Mouse (Mus musculus) liver, adult 2 months (tissue): ENCODE measurements around the gene Mgat4a. TPM values are rescaled to one million over a fixed set of nuclear protein-coding genes. Genes with fewer than 3 reads are reported as not detected.

ENCODE experiments used
- DNase-seq: peaks from one replicate; pipeline ENCODE4 v3.0.0-alpha.2; 2011; ENCODE audit warnings: low read depth, low spot score; ENCODE audit errors: extremely low read depth
- H3K27ac ChIP-seq: fragments of 200-500 bp; replicated peaks from 2 replicates; pipeline ENCODE4 v1.5.1; 2012; ENCODE audit warnings: low read depth, mild to moderate bottlenecking, control low read depth, inconsistent platforms, low read length; ENCODE audit not compliant: insufficient read depth
- H3K27me3 ChIP-seq: fragments of 200-500 bp; 2 replicates; pipeline ENCODE4 v1.6.1; 2012; ENCODE audit warnings: mild to moderate bottlenecking, moderate library complexity, low read length, inconsistent platforms; ENCODE audit not compliant: control insufficient read depth, insufficient read depth
- H3K36me3 ChIP-seq: fragments of 200-500 bp; 2 replicates; pipeline ENCODE4 v1.6.1; 2012; ENCODE audit warnings: low read length, inconsistent platforms; ENCODE audit not compliant: control insufficient read depth, insufficient read depth
- H3K4me1 ChIP-seq: fragments of 200-500 bp; 2 replicates; pipeline ENCODE4 v1.6.1; 2011; ENCODE audit warnings: low read length; ENCODE audit not compliant: control insufficient read depth, insufficient read depth
- H3K4me3 ChIP-seq: fragments of 200-500 bp; 2 replicates; pipeline ENCODE4 v1.5.1; 2011; ENCODE audit warnings: low read depth, mild to moderate bottlenecking, control low read depth, low read length, moderate library complexity; ENCODE audit not compliant: insufficient read depth
- H3K79me2 ChIP-seq: fragments of 200-500 bp; 2 replicates; pipeline ENCODE4 v1.6.1; 2012; ENCODE audit warnings: inconsistent platforms, mild to moderate bottlenecking, low read length, moderate library complexity; ENCODE audit not compliant: control insufficient read depth, insufficient read depth
- H3K9ac ChIP-seq: fragments of 200-500 bp; 2 replicates; pipeline ENCODE4 v1.6.1; 2012; ENCODE audit warnings: low read depth, mild to moderate bottlenecking, control low read depth, inconsistent platforms, low read length
- CTCF ChIP-seq: fragments of 200-500 bp; IDR thresholded peaks from 2 replicates; pipeline ENCODE4 v1.5.1; 2011; ENCODE audit warnings: low read depth, low read length, control low read depth
- POLR2A ChIP-seq: fragments of 200-500 bp; IDR thresholded peaks from 2 replicates; pipeline ENCODE4 v1.6.1; 2011; ENCODE audit warnings: low read length, control low read depth; ENCODE audit not compliant: insufficient read depth; ENCODE audit errors: extremely low read depth
- WGBS: fragments of 180-500 bp; shearing (Covaris S2); methylation state at CpG from one replicate; pipeline ENCODE4 v1.1.7; 2018; 5-methylcytosine and 5-hydroxymethylcytosine counted together
- polyA plus RNA-seq: library from polyadenylated mRNA; depleted of rRNA; stranded (reverse); fragments of >200 nt; gene quantifications from 2 replicates; pipeline ENCODE4 v1.2.3, GENCODE M21; 2012
- total RNA-seq: library from RNA; depleted of rRNA; stranded (reverse); fragments of >200 nt; gene quantifications from 2 replicates; pipeline ENCODE4 v1.2.3, GENCODE M21; 2014

The Mgat4a gene
- total and polyA plus RNA-seq, 2 experiments = 0.21 to 1.5 TPM

GRCm38 (mm10) chr1:37539968-37540809 is 627 bp downstream of the Mgat4a start:
- no peak for DNase-seq
- 7% methylated on average over 47 of the region's 47 CpGs for WGBS
- Histone ChIP-seq H3K27ac (no peak overlapping the region), H3K27me3 (peaks cover 13% of the 10 kb centered on the region), H3K79me2 (no peaks in the 10 kb centered on the region), H3K4me3 (peak overlapping the region; percentile 92), H3K36me3 (no peaks in the 10 kb centered on the region), H3K4me1 (peaks cover 4% of the 10 kb centered on the region), H3K9ac (peak overlapping the region; percentile 71)
- no peak for TF ChIP-seq CTCF
- no peak for TF ChIP-seq POLR2A

GRCm38 (mm10) chr1:37534532-37535108 is 6.2 kb downstream of the Mgat4a start:
- TF ChIP-seq CTCF (no peak), POLR2A (no peak)
- no peak for DNase-seq

GRCm38 (mm10) chr1:37533181-37533580 is 7.6 kb downstream of the Mgat4a start:
- no peaks in the 10 kb centered on the region for H3K79me2 ChIP-seq
- H3K4me1 ChIP-seq = no peaks in the 10 kb centered on the region
- no peak overlapping the region for H3K4me3 ChIP-seq
- no peak for DNase-seq
- H3K27me3 ChIP-seq = no peaks in the 10 kb centered on the region
- H3K36me3 ChIP-seq = no peaks in the 10 kb centered on the region
- H3K27ac ChIP-seq = no peak overlapping the region
- no peak overlapping the region for H3K9ac ChIP-seq
- WGBS = 91% methylated on average over 7 of the region's 7 CpGs
- TF ChIP-seq POLR2A = no peak
- TF ChIP-seq CTCF = no peak

More at GRCm38 (mm10) chr1:37534532-37535108, 6.2 kb downstream of the Mgat4a start:
- no peaks in the 10 kb centered on the region for H3K4me1 ChIP-seq
- WGBS = 72% methylated on average over 5 of the region's 5 CpGs
- no peaks in the 10 kb centered on the region for H3K36me3 ChIP-seq
- no peak overlapping the region for H3K9ac ChIP-seq
- H3K79me2 ChIP-seq = no peaks in the 10 kb centered on the region
- no peak overlapping the region for H3K27ac ChIP-seq
- peaks cover 2% of the 10 kb centered on the region; the same call in 1 of the 2 replicates for H3K27me3 ChIP-seq
- no peak overlapping the region for H3K4me3 ChIP-seq

GRCm38 (mm10) chr1:37532533-37532840 is 8.3 kb downstream of the Mgat4a start:
- no peaks in the 10 kb centered on the region for H3K36me3 ChIP-seq
- H3K4me1 ChIP-seq = no peaks in the 10 kb centered on the region
- H3K9ac ChIP-seq = no peak overlapping the region
- H3K4me3 ChIP-seq = no peak overlapping the region
- H3K27me3 ChIP-seq = no peaks in the 10 kb centered on the region
- 90% methylated on average over 6 of the region's 6 CpGs for WGBS
- no peak overlapping the region for H3K27ac ChIP-seq
- DNase-seq = no peak
- H3K79me2 ChIP-seq = no peaks in the 10 kb centered on the region
- TF ChIP-seq CTCF = no peak
- no peak for TF ChIP-seq POLR2A

- no peak overlapping the region for H3K27ac ChIP-seq
- TF ChIP-seq CTCF (no peak), POLR2A (no peak)
- WGBS = 94% methylated on average over 12 of the region's 12 CpGs
- no peaks in the 10 kb centered on the region for H3K27me3 ChIP-seq
- DNase-seq = no peak
- no peaks in the 10 kb centered on the region for H3K79me2 ChIP-seq
- H3K4me3 ChIP-seq = no peak overlapping the region
- no peaks in the 10 kb centered on the region for H3K4me1 ChIP-seq
- H3K36me3 ChIP-seq = no peaks in the 10 kb centered on the region
- no peak overlapping the region for H3K9ac ChIP-seq
These were observed 8.9 kb downstream of the Mgat4a start for GRCm38 (mm10) chr1:37531654-37532532.
